Mouse (Mus musculus): Measurements from ENCODE around the gene Smpd2. TPM values are rescaled to one million over a fixed set of nuclear protein-coding genes. Genes with fewer than 3 reads are reported as not detected.

Smpd2 gene
- polyA plus RNA-seq, 1 experiment from 2014 or later = 36.0 TPM

Other genes starting within 250 kb of the Smpd2 start
- 16.8 and 18.4 TPM in 2 replicates for gene Fig4, start 187.1 kb downstream of the Smpd2 start, polyA plus RNA-seq (2014; fragmentation: Nextera tagmentation; extraction: Ambion mirVana)
- 0.13 and 0.21 TPM in 2 replicates for gene Ak9, start 186.4 kb downstream of the Smpd2 start, polyA plus RNA-seq (2014; fragmentation: Nextera tagmentation; extraction: Ambion mirVana)
- gene Zbtb24, start 40.0 kb downstream of the Smpd2 start, polyA plus RNA-seq (2014; fragmentation: Nextera tagmentation; extraction: Ambion mirVana) = 15.4 and 16.6 TPM in 2 replicates
- gene Mical1, start 14.1 kb downstream of the Smpd2 start, polyA plus RNA-seq (2014; fragmentation: Nextera tagmentation; extraction: Ambion mirVana) = 26.4 and 31.4 TPM in 2 replicates
- 1.6 and 2.0 TPM in 2 replicates for gene Ppil6, start 70 bp upstream of the Smpd2 start, polyA plus RNA-seq (2014; fragmentation: Nextera tagmentation; extraction: Ambion mirVana)
- gene Cd164, start 29.0 kb upstream of the Smpd2 start, polyA plus RNA-seq (2014; fragmentation: Nextera tagmentation; extraction: Ambion mirVana) = 230 and 234 TPM in 2 replicates
- 1.6 and 2.4 TPM in 2 replicates for gene Ccdc162, start 226.3 kb upstream of the Smpd2 start, polyA plus RNA-seq (2014; fragmentation: Nextera tagmentation; extraction: Ambion mirVana)

Measured in embryonic facial prominence, embryonic 14.5 days (tissue).